Mouse (Mus musculus) cerebellum, postnatal 25 days (tissue): ENCODE measurements around the gene Kcnip1.

Experiments used
- DNase-seq, 2 experiments: peaks; one replicate each; pipeline ENCODE4 v3.0.0; 2021; ENCODE audit warnings: mixed read lengths in 2 of 2

Kcnip1 gene

GRCm38 (mm10) chr11:33655861-33656593 is 336.9 kb downstream of the Kcnip1 start:
- DNase-seq, result no peak

- no peak for DNase-seq
Observed at GRCm38 (mm10) chr11:33655221-33655620, 337.7 kb downstream of the Kcnip1 start.

- no peak for DNase-seq
Observed at GRCm38 (mm10) chr11:33654485-33654884, 338.5 kb downstream of the Kcnip1 start.

GRCm38 (mm10) chr11:33649358-33649757 is 343.6 kb downstream of the Kcnip1 start:
- no peak for DNase-seq

- DNase-seq, result no peak
Observed at GRCm38 (mm10) chr11:33637107-33637506, 355.8 kb downstream of the Kcnip1 start.

GRCm38 (mm10) chr11:33627136-33627742 is 365.7 kb downstream of the Kcnip1 start:
- DNase-seq, result no peak

- peak; percentile 78 to 82 for DNase-seq
Observed at GRCm38 (mm10) chr11:33614218-33614617, 378.7 kb downstream of the Kcnip1 start.

GRCm38 (mm10) chr11:33607784-33608183 is 385.2 kb downstream of the Kcnip1 start:
- no peak for DNase-seq

- DNase-seq, result no peak
Observed at GRCm38 (mm10) chr11:33603174-33603573, 389.8 kb downstream of the Kcnip1 start.

- DNase-seq, result no peak
Observed at GRCm38 (mm10) chr11:33598986-33599385, 394.0 kb downstream of the Kcnip1 start, which contains the start of gene D130052B06Rik. D130052B06Rik (plus strand) TSS chr11:33599302.

- no peak for DNase-seq
Observed at GRCm38 (mm10) chr11:33596655-33597054, 396.3 kb downstream of the Kcnip1 start.

- DNase-seq, result no peak
Observed at GRCm38 (mm10) chr11:33592826-33593225, 400.1 kb downstream of the Kcnip1 start.

GRCm38 (mm10) chr11:33590771-33591170 is 402.2 kb downstream of the Kcnip1 start:
- no peak for DNase-seq

GRCm38 (mm10) chr11:33586614-33587013 is 406.3 kb downstream of the Kcnip1 start:
- no peak for DNase-seq

GRCm38 (mm10) chr11:33579621-33580020 is 413.3 kb downstream of the Kcnip1 start:
- DNase-seq, result no peak
